Mouse (Mus musculus): ENCODE results near the gene Ly6g6f. TPM values are rescaled to one million over a fixed set of nuclear protein-coding genes. Genes with fewer than 3 reads are reported as not detected.

The Ly6g6f gene
- polyA plus RNA-seq, 1 experiment, result 3.8 TPM

GRCm38 (mm10) chr17:35106522-35106921 is 21.1 kb upstream of the Ly6g6f start:
- H3K27ac ChIP-seq (ENCODE audit: insufficient read depth, low read depth, low read length), result no peak overlapping the region
- no peaks in the 10 kb centered on the region for H3K27me3 ChIP-seq (ENCODE audit: control insufficient read depth, insufficient read depth, low read length)
- H3K36me3 ChIP-seq (ENCODE audit: control insufficient read depth, insufficient read depth, low read length), result peaks cover 17% of the 10 kb centered on the region
- TF ChIP-seq POLR2A (IDR thresholded peaks at IDR 0.05; ENCODE audit: low read depth, low read length), result no peak
- TF ChIP-seq CTCF (IDR thresholded peaks at IDR 0.05; ENCODE audit: extremely low read depth, insufficient read length, insufficient replicate concordance, low read depth, low read length), result no peak
- WGBS, result 58% methylated on average over 3 of the region's 3 CpGs
- peaks cover 11% of the 10 kb centered on the region for H3K4me1 ChIP-seq (ENCODE audit: control insufficient read depth, insufficient read depth, insufficient read length, low read length)
- no peak overlapping the region for H3K4me3 ChIP-seq (ENCODE audit: low read depth, low read length)

- H3K4me1 ChIP-seq (ENCODE audit: control insufficient read depth, insufficient read depth, insufficient read length, low read length), result peaks cover 12% of the 10 kb centered on the region
- H3K27me3 ChIP-seq (ENCODE audit: control insufficient read depth, insufficient read depth, low read length), result no peaks in the 10 kb centered on the region
- H3K4me3 ChIP-seq (ENCODE audit: low read depth, low read length), result no peak overlapping the region
- no peak for TF ChIP-seq POLR2A (IDR thresholded peaks at IDR 0.05; ENCODE audit: low read depth, low read length)
- TF ChIP-seq CTCF (IDR thresholded peaks at IDR 0.05; ENCODE audit: extremely low read depth, insufficient read length, insufficient replicate concordance, low read depth, low read length), result peak; percentile 53; the same call in 1 of the 2 replicates
- no peak overlapping the region for H3K27ac ChIP-seq (ENCODE audit: insufficient read depth, low read depth, low read length)
- WGBS, result 30% methylated on average over 13 of the region's 13 CpGs
- H3K36me3 ChIP-seq (ENCODE audit: control insufficient read depth, insufficient read depth, low read length), result peaks cover 23% of the 10 kb centered on the region
Measured at GRCm38 (mm10) chr17:35105740-35106389, 20.5 kb upstream of the Ly6g6f start.

GRCm38 (mm10) chr17:35104754-35105153 is 19.3 kb upstream of the Ly6g6f start:
- TF ChIP-seq POLR2A (IDR thresholded peaks at IDR 0.05; ENCODE audit: low read depth, low read length) (no peak), CTCF (IDR thresholded peaks at IDR 0.05; ENCODE audit: extremely low read depth, insufficient read length, insufficient replicate concordance, low read depth, low read length) (no peak)
- peaks cover 30% of the 10 kb centered on the region for H3K36me3 ChIP-seq (ENCODE audit: control insufficient read depth, insufficient read depth, low read length)
- peaks cover 21% of the 10 kb centered on the region for H3K4me1 ChIP-seq (ENCODE audit: control insufficient read depth, insufficient read depth, insufficient read length, low read length)
- H3K4me3 ChIP-seq (ENCODE audit: low read depth, low read length), result no peak overlapping the region
- H3K27me3 ChIP-seq (ENCODE audit: control insufficient read depth, insufficient read depth, low read length), result no peaks in the 10 kb centered on the region
- 87% methylated on average over 6 of the region's 6 CpGs for WGBS
- H3K27ac ChIP-seq (ENCODE audit: insufficient read depth, low read depth, low read length), result no peak overlapping the region

GRCm38 (mm10) chr17:35104079-35104478 is 18.7 kb upstream of the Ly6g6f start:
- TF ChIP-seq CTCF (IDR thresholded peaks at IDR 0.05; ENCODE audit: extremely low read depth, insufficient read length, insufficient replicate concordance, low read depth, low read length) (no peak), POLR2A (IDR thresholded peaks at IDR 0.05; ENCODE audit: low read depth, low read length) (no peak)
- 96% methylated on average over 7 of the region's 7 CpGs for WGBS
- Histone ChIP-seq H3K27me3 (ENCODE audit: control insufficient read depth, insufficient read depth, low read length) (no peaks in the 10 kb centered on the region), H3K4me1 (ENCODE audit: control insufficient read depth, insufficient read depth, insufficient read length, low read length) (peaks cover 24% of the 10 kb centered on the region), H3K4me3 (ENCODE audit: low read depth, low read length) (no peak overlapping the region), H3K36me3 (ENCODE audit: control insufficient read depth, insufficient read depth, low read length) (peaks cover 34% of the 10 kb centered on the region), H3K27ac (ENCODE audit: insufficient read depth, low read depth, low read length) (no peak overlapping the region)

- Histone ChIP-seq H3K4me1 (ENCODE audit: control insufficient read depth, insufficient read depth, insufficient read length, low read length) (peaks cover 24% of the 10 kb centered on the region), H3K27ac (ENCODE audit: insufficient read depth, low read depth, low read length) (peak overlapping the region; percentile 35; the same call in 1 of the 2 replicates), H3K36me3 (ENCODE audit: control insufficient read depth, insufficient read depth, low read length) (peaks cover 40% of the 10 kb centered on the region), H3K27me3 (ENCODE audit: control insufficient read depth, insufficient read depth, low read length) (no peaks in the 10 kb centered on the region), H3K4me3 (ENCODE audit: low read depth, low read length) (no peak overlapping the region)
- no peak for TF ChIP-seq POLR2A (IDR thresholded peaks at IDR 0.05; ENCODE audit: low read depth, low read length)
- TF ChIP-seq CTCF (IDR thresholded peaks at IDR 0.05; ENCODE audit: extremely low read depth, insufficient read length, insufficient replicate concordance, low read depth, low read length), result no peak
- 20% methylated on average over 6 of the region's 6 CpGs for WGBS
Measured at GRCm38 (mm10) chr17:35103221-35103690, 17.8 kb upstream of the Ly6g6f start.

- H3K27me3 ChIP-seq (ENCODE audit: control insufficient read depth, insufficient read depth, low read length), result no peaks in the 10 kb centered on the region
- H3K27ac ChIP-seq (ENCODE audit: insufficient read depth, low read depth, low read length), result no peak overlapping the region
- H3K36me3 ChIP-seq (ENCODE audit: control insufficient read depth, insufficient read depth, low read length), result peaks cover 47% of the 10 kb centered on the region
- WGBS, result 91% methylated on average over 8 of the region's 8 CpGs
- H3K4me3 ChIP-seq (ENCODE audit: low read depth, low read length), result no peak overlapping the region
- no peak for TF ChIP-seq CTCF (IDR thresholded peaks at IDR 0.05; ENCODE audit: extremely low read depth, insufficient read length, insufficient replicate concordance, low read depth, low read length)
- no peak for TF ChIP-seq POLR2A (IDR thresholded peaks at IDR 0.05; ENCODE audit: low read depth, low read length)
- peaks cover 24% of the 10 kb centered on the region for H3K4me1 ChIP-seq (ENCODE audit: control insufficient read depth, insufficient read depth, insufficient read length, low read length)
Measured at GRCm38 (mm10) chr17:35102299-35102698, 16.9 kb upstream of the Ly6g6f start.

GRCm38 (mm10) chr17:35101161-35101560 is 15.8 kb upstream of the Ly6g6f start:
- Histone ChIP-seq H3K36me3 (ENCODE audit: control insufficient read depth, insufficient read depth, low read length) (peaks cover 55% of the 10 kb centered on the region), H3K4me1 (ENCODE audit: control insufficient read depth, insufficient read depth, insufficient read length, low read length) (peaks cover 24% of the 10 kb centered on the region), H3K4me3 (ENCODE audit: low read depth, low read length) (no peak overlapping the region), H3K27me3 (ENCODE audit: control insufficient read depth, insufficient read depth, low read length) (no peaks in the 10 kb centered on the region), H3K27ac (ENCODE audit: insufficient read depth, low read depth, low read length) (no peak overlapping the region)
- TF ChIP-seq CTCF (IDR thresholded peaks at IDR 0.05; ENCODE audit: extremely low read depth, insufficient read length, insufficient replicate concordance, low read depth, low read length) (no peak), POLR2A (IDR thresholded peaks at IDR 0.05; ENCODE audit: low read depth, low read length) (no peak)
- WGBS, result 91% methylated on average over 11 of the region's 11 CpGs

Data from small intestine, adult 2 months (tissue).